Mouse (Mus musculus) stomach, embryonic 16.5 days (tissue): ENCODE measurements around the gene Pappa2. TPM values are rescaled to one million over a fixed set of nuclear protein-coding genes. Genes with fewer than 3 reads are reported as not detected.

Source experiments
- ATAC-seq: fragments of 200-750 bp; cut with Nextera tagmentation; 2 replicates; pipeline ENCODE4 v1.8.0; 2017; ENCODE audit warnings: moderate number of reproducible peaks, moderate TSS enrichment; ENCODE audit not compliant: insufficient read depth, low FRiP score
- H3K27ac ChIP-seq: fragments of 300-500 bp; sonication (generic); 2 replicates; pipeline ENCODE4 v1.5.1; 2014; ENCODE audit warnings: low read length
- H3K27me3 ChIP-seq: fragments of 300-500 bp; sonication (generic); 2 replicates; pipeline ENCODE4 v1.6.1; 2014; ENCODE audit warnings: low read length, control low read depth, mixed read lengths; ENCODE audit not compliant: control insufficient read depth, insufficient read depth
- H3K36me3 ChIP-seq: fragments of 300-500 bp; sonication (generic); 2 replicates; pipeline ENCODE4 v1.6.1; 2014; ENCODE audit warnings: low read length; ENCODE audit not compliant: control insufficient read depth, insufficient read depth
- H3K4me1 ChIP-seq: fragments of 300-500 bp; sonication (generic); 2 replicates; pipeline ENCODE4 v1.6.1; 2014; ENCODE audit warnings: low read length, control low read depth, mixed read lengths; ENCODE audit not compliant: control insufficient read depth, insufficient read depth
- H3K4me2 ChIP-seq: fragments of 300-500 bp; sonication (generic); 2 replicates; pipeline ENCODE4 v1.6.1; 2014; ENCODE audit warnings: low read depth, low read length, mixed read lengths
- H3K4me3 ChIP-seq: fragments of 300-500 bp; sonication (generic); replicated peaks from 2 replicates; pipeline ENCODE4 v1.5.1; 2014; ENCODE audit warnings: mild to moderate bottlenecking, low read length
- H3K9ac ChIP-seq: fragments of 300-500 bp; sonication (generic); 2 replicates; pipeline ENCODE4 v1.6.1; 2014; ENCODE audit warnings: low read length
- H3K9me3 ChIP-seq: fragments of 300-500 bp; sonication (generic); replicated peaks from 2 replicates; pipeline ENCODE4 v1.6.1; 2016; ENCODE audit warnings: low read length, control low read depth; ENCODE audit not compliant: control insufficient read depth
- WGBS: fragments of 180-500 bp; shearing (Covaris S2); extraction: QIAGEN DNeasy Blood & Tissue Kit; methylation state at CpG from one replicate; pipeline ENCODE4 v1.1.7; 2014; 5-methylcytosine and 5-hydroxymethylcytosine counted together
- polyA plus RNA-seq: library from polyadenylated mRNA; unstranded; fragments of >200 nt; fragmentation: Nextera tagmentation; extraction: Ambion mirVana; gene quantifications from 2 replicates; pipeline ENCODE4 v1.2.1, GENCODE M21; 2015

Gene Pappa2
- polyA plus RNA-seq, 1 experiment from 2014 or later: 1.1 TPM

- no peak overlapping the region for H3K9ac ChIP-seq
- H3K9me3 ChIP-seq: no peaks in the 10 kb centered on the region
- H3K27ac ChIP-seq: no peak overlapping the region
- no peaks in the 10 kb centered on the region for H3K27me3 ChIP-seq
- no peak overlapping the region for H3K4me3 ChIP-seq
- WGBS: 89% methylated on average over 2 of the region's 2 CpGs
- ATAC-seq: no peak
- H3K4me1 ChIP-seq: no peaks in the 10 kb centered on the region
- H3K4me2 ChIP-seq: no peak overlapping the region
- no peaks in the 10 kb centered on the region for H3K36me3 ChIP-seq
These were observed 108.9 kb downstream of the Pappa2 start for GRCm38 (mm10) chr1:158871401-158871800.

- WGBS: 61% methylated on average over 5 of the region's 5 CpGs
- Histone ChIP-seq H3K9ac (no peak overlapping the region), H3K36me3 (no peaks in the 10 kb centered on the region), H3K27me3 (no peaks in the 10 kb centered on the region), H3K4me3 (no peak overlapping the region), H3K4me1 (no peaks in the 10 kb centered on the region), H3K27ac (no peak overlapping the region), H3K4me2 (no peak overlapping the region), H3K9me3 (no peaks in the 10 kb centered on the region)
- no peak for ATAC-seq
These were observed 120.1 kb downstream of the Pappa2 start for GRCm38 (mm10) chr1:158860190-158860589.

- Histone ChIP-seq H3K4me1 (no peaks in the 10 kb centered on the region), H3K4me2 (no peak overlapping the region), H3K36me3 (no peaks in the 10 kb centered on the region), H3K27ac (no peak overlapping the region), H3K9ac (no peak overlapping the region), H3K27me3 (no peaks in the 10 kb centered on the region), H3K9me3 (no peaks in the 10 kb centered on the region), H3K4me3 (no peak overlapping the region)
- 56% methylated on average over 5 of the region's 5 CpGs for WGBS
- ATAC-seq: no peak
These were observed 126.1 kb downstream of the Pappa2 start for GRCm38 (mm10) chr1:158853936-158854882.

- Histone ChIP-seq H3K27ac (no peak overlapping the region), H3K9me3 (no peaks in the 10 kb centered on the region), H3K4me2 (no peak overlapping the region), H3K36me3 (no peaks in the 10 kb centered on the region), H3K9ac (no peak overlapping the region), H3K4me1 (no peaks in the 10 kb centered on the region), H3K4me3 (no peak overlapping the region), H3K27me3 (no peaks in the 10 kb centered on the region)
- 53% methylated on average over 14 of the region's 14 CpGs for WGBS
- ATAC-seq: no peak
These were observed 127.3 kb downstream of the Pappa2 start for GRCm38 (mm10) chr1:158852836-158853567.

- Histone ChIP-seq H3K9me3 (no peaks in the 10 kb centered on the region), H3K4me1 (no peaks in the 10 kb centered on the region), H3K27me3 (no peaks in the 10 kb centered on the region), H3K4me2 (no peak overlapping the region), H3K27ac (no peak overlapping the region), H3K4me3 (no peak overlapping the region), H3K36me3 (no peaks in the 10 kb centered on the region), H3K9ac (no peak overlapping the region)
- 74% methylated on average over 3 of the region's 3 CpGs for WGBS
- no peak for ATAC-seq
These were observed 129.8 kb downstream of the Pappa2 start for GRCm38 (mm10) chr1:158850459-158850858.

GRCm38 (mm10) chr1:158844604-158845003, 135.7 kb downstream of the Pappa2 start:
- Histone ChIP-seq H3K36me3 (no peaks in the 10 kb centered on the region), H3K27ac (no peak overlapping the region), H3K27me3 (no peaks in the 10 kb centered on the region), H3K9ac (no peak overlapping the region), H3K9me3 (no peaks in the 10 kb centered on the region), H3K4me2 (no peak overlapping the region), H3K4me1 (no peaks in the 10 kb centered on the region), H3K4me3 (no peak overlapping the region)
- WGBS: 65% methylated on average over 10 of the region's 10 CpGs
- ATAC-seq: no peak

- H3K27ac ChIP-seq: no peak overlapping the region
- H3K9me3 ChIP-seq: no peaks in the 10 kb centered on the region
- no peak for ATAC-seq
- H3K27me3 ChIP-seq: no peaks in the 10 kb centered on the region
- H3K36me3 ChIP-seq: no peaks in the 10 kb centered on the region
- H3K4me2 ChIP-seq: no peak overlapping the region
- H3K4me3 ChIP-seq: no peak overlapping the region
- 67% methylated on average over 4 of the region's 4 CpGs for WGBS
- H3K4me1 ChIP-seq: no peaks in the 10 kb centered on the region
- H3K9ac ChIP-seq: no peak overlapping the region
These were observed 143.1 kb downstream of the Pappa2 start for GRCm38 (mm10) chr1:158837151-158837550.

GRCm38 (mm10) chr1:158830152-158830551, 150.1 kb downstream of the Pappa2 start:
- Histone ChIP-seq H3K9me3 (no peaks in the 10 kb centered on the region), H3K9ac (no peak overlapping the region), H3K36me3 (no peaks in the 10 kb centered on the region), H3K4me2 (no peak overlapping the region), H3K4me1 (no peaks in the 10 kb centered on the region), H3K27ac (no peak overlapping the region), H3K4me3 (no peak overlapping the region), H3K27me3 (no peaks in the 10 kb centered on the region)
- WGBS: 76% methylated on average over 3 of the region's 3 CpGs
- ATAC-seq: no peak

GRCm38 (mm10) chr1:158827931-158828330, 152.4 kb downstream of the Pappa2 start:
- no peaks in the 10 kb centered on the region for H3K27me3 ChIP-seq
- no peaks in the 10 kb centered on the region for H3K9me3 ChIP-seq
- no peak overlapping the region for H3K27ac ChIP-seq
- no peak; the same call in 1 of the 2 replicates for ATAC-seq
- no peaks in the 10 kb centered on the region for H3K4me1 ChIP-seq
- H3K4me2 ChIP-seq: no peak overlapping the region
- no peak overlapping the region for H3K9ac ChIP-seq
- H3K4me3 ChIP-seq: no peak overlapping the region
- H3K36me3 ChIP-seq: no peaks in the 10 kb centered on the region
